Mouse (Mus musculus): Measurements from ENCODE around the gene Mpst.

Gene Mpst

GRCm38 (mm10) chr15:78406293-78406934 is at the start of gene Mpst:
TSS of gene Mpst (plus strand) at chr15:78406416.
- peak; percentile 93 to 94 for DNase-seq

GRCm38 (mm10) chr15:78365916-78366315 is 40.3 kb upstream of the Mpst start:
- DNase-seq, result no peak

GRCm38 (mm10) chr15:78366875-78367274 is 39.3 kb upstream of the Mpst start:
- DNase-seq, result no peak

- DNase-seq, result no peak
Measured at GRCm38 (mm10) chr15:78367811-78368210, 38.4 kb upstream of the Mpst start.

GRCm38 (mm10) chr15:78368926-78369346 is 37.3 kb upstream of the Mpst start:
- DNase-seq, result peak; percentile 59 to 70

- no peak for DNase-seq
Measured at GRCm38 (mm10) chr15:78369641-78370040, 36.6 kb upstream of the Mpst start.

GRCm38 (mm10) chr15:78372796-78373195 is 33.4 kb upstream of the Mpst start:
- peak; percentile 76 to 82 for DNase-seq

GRCm38 (mm10) chr15:78374204-78374603 is 32.0 kb upstream of the Mpst start:
- peak; percentile 56 to 59 for DNase-seq

- no peak for DNase-seq
Measured at GRCm38 (mm10) chr15:78377859-78378258, 28.4 kb upstream of the Mpst start.

GRCm38 (mm10) chr15:78378556-78378955 is 27.7 kb upstream of the Mpst start:
- no peak for DNase-seq

GRCm38 (mm10) chr15:78380208-78380607 is 26.0 kb upstream of the Mpst start:
- no peak for DNase-seq

- no peak for DNase-seq
Measured at GRCm38 (mm10) chr15:78380741-78381140, 25.5 kb upstream of the Mpst start.

- DNase-seq, result no peak
Measured at GRCm38 (mm10) chr15:78382115-78382514, 24.1 kb upstream of the Mpst start.

GRCm38 (mm10) chr15:78383450-78384219 is 22.6 kb upstream of the Mpst start:
- DNase-seq, result no peak

- DNase-seq, result no peak
Measured at GRCm38 (mm10) chr15:78384220-78385116, 21.7 kb upstream of the Mpst start.

- DNase-seq, result no peak
Measured at GRCm38 (mm10) chr15:78385564-78385963, 20.7 kb upstream of the Mpst start.

- no peak for DNase-seq
Measured at GRCm38 (mm10) chr15:78390855-78391254, 15.4 kb upstream of the Mpst start.

- DNase-seq, result no peak
Measured at GRCm38 (mm10) chr15:78395478-78395962, 10.7 kb upstream of the Mpst start, which contains the start of gene Tex33. TSS of gene Tex33 (minus strand) at chr15:78395912.

GRCm38 (mm10) chr15:78401345-78401744 is 4.9 kb upstream of the Mpst start:
- DNase-seq, result no peak

- peak; percentile 72 to 80 for DNase-seq
Measured at GRCm38 (mm10) chr15:78401921-78402320, 4.3 kb upstream of the Mpst start.

GRCm38 (mm10) chr15:78402423-78402822 is 3.8 kb upstream of the Mpst start:
- peak; percentile 91 to 94 for DNase-seq

- DNase-seq, result peak; percentile 48 to 61
Measured at GRCm38 (mm10) chr15:78403301-78403741, 2.9 kb upstream of the Mpst start.

GRCm38 (mm10) chr15:78403896-78404295 is 2.3 kb upstream of the Mpst start:
- peak; percentile 49 to 63 for DNase-seq
